Mouse (Mus musculus): ENCODE results near the gene Zfp346.

Gene Zfp346

DNA sequence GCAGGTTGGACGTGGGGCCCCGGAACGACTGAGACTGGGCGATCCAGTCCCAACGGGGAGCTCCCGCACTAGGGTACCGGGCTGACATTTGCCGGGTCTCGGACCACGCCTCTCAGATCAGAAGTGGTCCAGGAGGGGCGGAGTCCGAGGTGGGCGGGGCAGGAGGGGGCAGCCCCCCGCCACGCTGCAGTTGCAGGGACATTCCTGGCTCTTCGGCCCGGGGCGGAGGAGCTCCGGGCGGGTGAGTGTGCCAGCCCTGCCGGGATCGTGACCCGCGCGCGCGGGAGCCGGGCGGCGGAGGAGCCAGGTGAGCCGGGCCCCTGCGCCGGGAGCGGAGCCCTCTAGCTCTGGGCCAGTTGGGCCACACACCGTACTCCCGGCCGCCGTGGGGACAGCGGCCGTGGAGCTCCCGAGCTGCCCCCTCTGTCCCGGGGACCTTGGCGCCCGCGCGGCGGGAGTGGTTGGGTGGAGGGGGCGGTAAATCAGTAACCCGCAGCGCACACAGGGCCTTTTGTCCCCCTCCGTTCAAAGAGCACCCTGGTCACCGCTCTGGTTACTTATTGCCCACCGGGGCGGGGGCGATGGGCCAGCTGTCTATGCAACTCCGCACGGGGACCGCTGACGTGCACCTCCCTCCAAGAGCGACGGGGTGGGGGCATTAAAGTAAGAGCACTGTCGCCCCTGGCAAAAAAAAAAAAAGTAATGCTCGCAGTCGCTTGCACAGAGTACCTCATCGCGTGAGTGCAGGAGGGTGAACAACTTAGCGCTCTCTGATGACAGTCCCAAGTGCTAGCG, 47.7 kb downstream of the Zfp346 start, which contains the start of gene Fgfr4:
Fgfr4 (plus strand) TSS at position 20 of the 795 bp plus-strand sequence.
- peak; percentile 79 for DNase-seq (ENCODE audit: low read depth, low spot score)

DNA sequence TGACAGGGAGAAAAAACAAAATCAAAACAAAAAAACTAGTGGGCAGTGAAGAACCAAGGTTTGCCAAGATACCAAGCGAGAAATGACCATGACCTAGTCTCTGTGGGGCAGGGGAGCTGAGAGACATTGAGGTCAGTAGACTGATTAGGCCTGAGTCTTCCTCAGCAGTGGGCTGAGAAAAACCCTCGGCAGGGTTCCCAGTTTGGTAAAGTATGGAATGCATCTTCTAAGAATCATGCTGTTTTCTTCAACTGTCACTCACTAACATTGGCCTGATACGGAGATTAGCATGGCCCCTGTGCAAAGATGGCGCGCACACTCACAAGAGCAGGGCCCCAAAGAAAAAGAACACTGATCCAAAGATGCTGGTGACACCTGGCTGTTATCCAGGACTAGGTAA, 48.8 kb downstream of the Zfp346 start:
- DNase-seq (ENCODE audit: low read depth, low spot score), result no peak

DNA sequence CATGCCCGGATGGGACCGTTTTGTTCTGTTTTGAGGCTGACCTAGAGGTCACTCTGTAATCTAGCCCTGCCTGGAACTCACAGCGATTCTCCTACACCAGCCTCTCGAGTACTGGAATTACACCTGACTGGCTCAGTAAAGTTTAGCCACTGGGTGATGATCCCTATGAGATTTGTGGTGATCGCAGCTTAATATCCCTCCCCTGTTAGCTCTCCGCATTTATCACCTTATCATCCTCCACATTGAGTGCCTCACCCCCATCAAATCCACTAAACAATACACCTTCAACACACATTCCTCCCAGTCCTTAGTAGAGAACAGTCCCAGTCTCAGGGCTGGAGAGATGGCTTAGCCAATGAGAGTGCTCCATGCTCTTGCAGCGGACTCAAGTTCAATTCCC, 57.3 kb downstream of the Zfp346 start:
- DNase-seq (ENCODE audit: low read depth, low spot score), result no peak

DNA sequence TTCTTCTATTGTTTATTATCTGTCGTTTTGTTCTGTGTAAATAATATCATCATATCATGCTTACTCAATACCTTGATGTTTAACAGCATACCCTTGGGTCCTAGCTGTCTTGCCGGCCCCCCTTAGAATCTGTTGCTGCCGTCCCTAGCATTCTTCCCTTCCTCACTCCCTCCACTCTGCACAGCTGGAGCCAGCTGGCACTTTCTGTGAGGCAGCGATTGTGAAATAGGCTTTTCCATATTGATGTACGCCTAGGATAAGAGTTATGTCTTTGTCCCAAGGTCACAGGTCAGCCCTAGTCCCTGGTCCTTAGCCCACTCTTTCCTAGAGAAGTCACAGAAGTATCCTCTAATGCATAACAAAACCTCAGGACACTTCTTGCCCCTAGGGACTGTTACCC, 58.4 kb downstream of the Zfp346 start:
- no peak for DNase-seq (ENCODE audit: low read depth, low spot score)

DNA sequence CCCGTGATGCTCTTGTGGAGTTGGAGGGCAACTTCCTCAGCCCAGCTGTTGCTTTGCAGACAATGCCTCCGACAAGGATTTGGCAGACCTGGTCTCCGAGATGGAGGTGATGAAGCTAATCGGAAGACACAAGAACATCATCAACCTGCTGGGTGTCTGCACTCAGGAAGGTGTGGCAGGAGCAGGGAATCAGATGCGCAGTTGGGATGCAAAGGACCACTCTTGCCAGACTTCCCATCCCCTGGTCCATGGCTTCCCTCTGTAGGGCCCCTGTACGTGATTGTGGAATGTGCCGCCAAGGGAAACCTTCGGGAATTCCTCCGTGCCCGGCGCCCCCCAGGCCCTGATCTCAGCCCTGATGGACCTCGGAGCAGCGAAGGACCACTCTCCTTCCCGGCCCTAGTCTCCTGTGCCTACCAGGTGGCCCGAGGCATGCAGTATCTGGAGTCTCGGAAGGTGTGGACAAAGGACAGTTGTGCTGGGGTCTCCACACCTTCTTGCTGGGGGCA, 60.8 kb downstream of the Zfp346 start:
- DNase-seq (ENCODE audit: low read depth, low spot score), result no peak

DNA sequence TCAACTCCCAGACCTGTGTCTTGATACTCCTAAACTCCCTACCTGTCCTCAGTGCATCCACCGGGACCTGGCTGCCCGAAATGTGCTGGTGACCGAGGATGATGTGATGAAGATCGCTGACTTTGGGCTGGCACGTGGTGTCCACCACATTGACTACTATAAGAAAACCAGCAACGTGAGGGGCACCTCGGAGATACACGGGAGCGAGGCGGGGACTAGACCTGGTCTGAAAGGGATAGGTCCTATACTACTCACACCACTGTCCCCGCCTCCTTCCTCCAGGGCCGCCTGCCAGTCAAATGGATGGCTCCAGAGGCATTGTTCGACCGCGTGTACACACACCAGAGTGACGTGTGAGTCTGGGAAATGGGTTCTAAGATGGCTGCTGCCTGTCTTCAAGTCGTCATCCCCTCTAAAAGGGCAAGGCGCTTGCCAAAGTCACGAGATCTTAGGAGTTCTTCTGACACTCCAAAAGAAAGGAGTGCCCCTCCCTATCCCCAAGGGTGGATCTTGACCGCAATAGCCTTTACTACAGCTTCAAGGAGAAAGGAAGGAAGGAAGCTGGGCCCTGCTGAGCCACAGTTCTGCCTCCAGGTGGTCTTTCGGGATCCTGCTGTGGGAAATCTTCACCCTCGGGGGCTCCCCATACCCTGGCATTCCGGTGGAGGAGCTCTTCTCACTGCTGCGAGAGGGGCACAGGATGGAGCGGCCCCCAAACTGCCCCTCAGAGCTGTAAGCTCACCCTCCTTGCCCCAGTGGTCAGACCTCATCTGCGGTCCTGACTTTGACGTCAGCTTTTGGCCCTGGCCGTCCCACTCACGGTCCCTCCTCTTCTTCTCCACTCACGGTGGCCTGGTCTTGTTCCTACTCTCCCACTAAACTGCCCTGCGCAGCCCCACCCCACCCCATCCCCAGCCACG, 62.0 kb downstream of the Zfp346 start:
- DNase-seq (ENCODE audit: low read depth, low spot score), result peak; percentile 93

DNA sequence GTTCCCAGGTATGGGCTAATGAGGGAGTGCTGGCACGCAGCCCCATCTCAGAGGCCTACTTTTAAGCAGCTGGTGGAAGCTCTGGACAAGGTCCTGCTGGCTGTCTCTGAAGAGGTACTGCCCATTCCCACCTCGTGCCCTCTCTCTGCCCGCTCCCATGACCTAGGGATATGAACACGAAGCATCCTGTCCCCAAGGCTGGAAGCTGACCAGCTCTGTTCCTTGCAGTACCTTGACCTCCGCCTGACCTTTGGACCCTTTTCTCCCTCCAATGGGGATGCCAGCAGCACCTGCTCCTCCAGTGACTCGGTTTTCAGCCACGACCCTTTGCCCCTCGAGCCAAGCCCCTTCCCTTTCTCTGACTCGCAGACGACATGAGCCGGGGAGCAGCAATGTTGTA, 62.7 kb downstream of the Zfp346 start:
- DNase-seq (ENCODE audit: low read depth, low spot score), result no peak

DNA sequence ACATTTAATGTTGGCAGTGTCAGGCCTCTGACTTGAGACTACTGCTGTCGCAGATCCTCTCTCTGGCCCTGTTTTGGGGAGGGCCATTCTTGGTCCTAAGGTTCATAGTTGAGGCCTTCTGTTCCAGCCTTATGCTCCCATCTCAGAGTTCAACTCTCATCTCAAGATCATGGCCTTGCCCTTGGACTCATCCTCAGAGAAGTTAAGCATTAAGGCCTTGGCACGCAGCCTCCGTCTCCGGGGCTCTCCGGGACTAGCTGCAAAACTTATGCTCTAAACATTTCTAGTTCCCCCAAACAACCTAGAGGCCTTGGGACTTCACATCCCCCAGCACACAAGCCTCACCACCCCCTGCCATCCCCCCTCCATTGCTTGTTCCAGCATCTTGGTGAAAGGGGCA, 63.1 kb downstream of the Zfp346 start:
- DNase-seq (ENCODE audit: low read depth, low spot score), result no peak

DNA sequence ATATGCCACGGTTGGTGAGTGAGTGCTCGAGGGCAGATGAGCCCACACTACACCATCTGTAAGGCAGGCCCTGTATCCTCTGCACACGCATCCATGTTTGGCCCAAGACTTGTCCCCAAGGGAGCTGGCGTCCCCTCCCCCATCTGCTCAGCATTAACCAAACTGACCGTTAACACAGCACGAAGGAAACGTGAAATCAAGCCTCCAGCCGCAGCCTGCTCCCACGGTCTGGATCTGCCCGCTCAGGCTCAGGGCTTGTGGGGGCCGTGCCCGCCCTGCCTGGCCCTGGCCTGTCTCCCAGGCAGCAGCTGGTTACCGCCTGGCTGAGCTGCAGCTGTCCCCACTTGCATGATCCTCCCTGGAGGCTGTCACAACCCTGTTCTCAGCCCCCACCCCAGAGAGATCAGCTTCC, 63.9 kb downstream of the Zfp346 start:
- no peak for DNase-seq (ENCODE audit: low read depth, low spot score)

DNA sequence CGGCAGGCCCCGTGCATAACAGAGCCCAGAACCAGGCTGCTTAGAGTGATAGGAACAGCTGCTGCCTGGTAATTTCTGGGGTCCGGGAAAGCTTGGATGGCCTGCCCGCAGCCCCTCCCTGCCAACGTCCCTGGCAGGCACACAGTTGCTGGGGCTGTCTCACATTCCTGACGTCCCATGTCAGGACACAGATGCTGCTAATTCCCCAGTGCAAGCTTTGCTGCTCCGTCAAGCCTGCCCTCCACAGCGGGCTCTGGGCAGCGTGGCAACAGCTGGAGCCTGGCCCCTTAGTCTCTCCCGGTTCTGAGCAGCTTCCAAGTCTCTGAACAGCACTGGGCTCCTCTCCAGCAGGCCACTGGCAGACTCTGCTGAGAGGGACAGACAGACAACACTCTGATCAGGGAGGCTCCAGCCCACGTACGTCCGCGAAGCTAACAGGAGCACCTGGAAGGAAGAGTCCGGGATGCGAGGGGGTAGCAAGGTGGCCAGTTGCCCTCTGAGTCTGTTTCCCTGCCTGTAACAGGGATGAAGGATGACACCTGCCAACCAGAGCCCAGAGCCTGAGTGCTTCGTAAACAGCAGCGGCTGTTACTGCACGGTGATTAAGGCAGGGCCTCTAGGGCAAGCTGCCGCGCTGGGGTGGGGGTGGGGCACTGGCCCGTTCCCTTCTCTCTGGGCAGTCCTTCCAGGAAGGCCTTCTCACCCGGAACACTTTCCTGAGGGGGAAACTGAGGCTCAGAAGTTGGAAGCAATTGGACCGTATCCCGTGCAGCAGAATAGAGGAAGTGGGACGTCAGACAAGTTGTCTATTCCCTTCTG, 66.6 kb downstream of the Zfp346 start:
- DNase-seq (ENCODE audit: low read depth, low spot score), result no peak

DNA sequence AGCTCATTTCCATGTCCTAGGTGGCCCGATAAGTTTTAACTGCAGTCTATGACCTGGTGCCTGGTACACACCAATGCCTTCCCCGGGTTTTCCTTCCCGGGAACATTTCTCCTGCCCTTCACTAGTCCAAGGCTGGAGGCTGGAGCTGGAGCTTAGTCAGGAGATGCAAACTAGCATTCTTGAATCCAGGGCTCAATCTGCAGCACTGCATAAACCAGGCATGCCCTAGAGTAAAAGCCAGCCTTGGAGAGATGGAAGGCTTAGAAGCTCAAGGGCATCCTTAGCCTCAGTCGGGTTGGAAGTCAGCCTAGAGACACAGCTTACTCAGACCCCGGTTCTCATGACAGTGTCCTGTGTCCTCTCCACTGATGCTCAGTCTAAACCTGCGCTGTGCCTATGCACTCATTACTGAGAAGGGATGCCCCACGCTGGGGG, 67.2 kb downstream of the Zfp346 start:
- no peak for DNase-seq (ENCODE audit: low read depth, low spot score)

DNA sequence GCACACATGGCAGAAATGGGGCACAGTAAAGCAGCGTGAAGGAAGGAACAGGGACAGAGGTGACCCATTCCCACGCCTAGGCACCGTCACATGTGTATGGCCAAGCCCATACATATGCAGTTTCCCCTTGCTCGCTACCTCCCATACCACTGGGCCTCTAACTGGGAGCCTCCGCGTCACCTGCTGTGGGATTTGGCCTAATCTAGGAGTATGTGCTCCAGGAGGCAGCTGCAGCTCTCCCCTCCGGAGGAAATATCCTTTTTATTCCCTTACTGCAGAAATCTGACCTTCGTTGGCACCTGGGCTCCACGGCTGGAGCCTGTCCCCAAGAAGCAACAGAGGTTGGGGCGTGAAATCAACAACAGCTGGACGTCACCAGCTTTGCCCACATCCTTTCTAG, 69.2 kb downstream of the Zfp346 start:
- DNase-seq (ENCODE audit: low read depth, low spot score), result no peak

DNA sequence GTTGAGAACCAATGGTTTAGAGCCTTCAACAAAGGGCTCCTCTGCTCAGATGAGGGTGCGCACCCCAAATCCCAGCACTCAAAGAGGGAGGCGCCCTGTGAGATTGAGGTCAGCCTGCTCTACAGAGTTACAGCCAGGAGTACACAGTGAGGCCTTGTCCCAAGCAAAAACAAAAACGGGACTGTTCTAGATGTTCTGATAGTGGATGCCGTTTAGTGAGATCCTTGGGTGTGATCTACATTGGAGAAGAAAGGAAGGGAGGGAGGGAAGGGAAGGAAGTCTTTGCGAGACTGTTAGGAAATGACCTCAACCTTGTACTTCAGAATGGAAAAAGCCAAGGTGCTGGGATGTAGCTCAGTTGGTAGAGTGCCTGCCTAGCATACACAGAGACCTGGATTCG, 71.2 kb downstream of the Zfp346 start:
- no peak for DNase-seq (ENCODE audit: low read depth, low spot score)

DNA sequence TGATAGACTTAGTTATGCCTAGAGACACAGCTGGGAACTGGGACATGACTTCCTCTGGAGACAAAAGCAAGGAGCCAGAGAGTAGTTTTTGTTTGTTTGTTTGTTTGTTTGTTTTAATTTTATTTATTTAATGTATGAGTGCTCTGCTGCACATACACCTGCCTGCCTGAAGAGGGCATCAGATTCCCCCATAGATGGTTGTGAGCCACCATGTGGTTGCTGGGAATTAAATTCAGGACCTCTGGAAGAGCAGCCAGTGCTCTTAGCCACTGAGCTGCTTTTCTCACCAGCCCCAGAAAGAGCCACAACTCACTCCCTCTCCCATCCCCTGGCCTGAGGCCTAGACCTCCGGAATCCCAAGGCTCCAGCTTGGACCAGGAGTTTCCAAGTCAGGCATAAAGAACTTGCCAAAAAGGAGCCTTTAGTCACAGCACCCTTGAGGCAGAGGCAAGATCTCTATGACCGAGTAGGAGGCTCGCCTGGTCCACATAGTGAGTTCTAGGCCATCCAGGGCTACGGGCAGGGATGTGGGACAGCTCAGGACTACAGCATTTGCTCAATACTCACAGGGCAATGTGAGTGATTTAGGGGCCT, 72.9 kb downstream of the Zfp346 start:
- peak; percentile 74 for DNase-seq (ENCODE audit: low read depth, low spot score)

DNA sequence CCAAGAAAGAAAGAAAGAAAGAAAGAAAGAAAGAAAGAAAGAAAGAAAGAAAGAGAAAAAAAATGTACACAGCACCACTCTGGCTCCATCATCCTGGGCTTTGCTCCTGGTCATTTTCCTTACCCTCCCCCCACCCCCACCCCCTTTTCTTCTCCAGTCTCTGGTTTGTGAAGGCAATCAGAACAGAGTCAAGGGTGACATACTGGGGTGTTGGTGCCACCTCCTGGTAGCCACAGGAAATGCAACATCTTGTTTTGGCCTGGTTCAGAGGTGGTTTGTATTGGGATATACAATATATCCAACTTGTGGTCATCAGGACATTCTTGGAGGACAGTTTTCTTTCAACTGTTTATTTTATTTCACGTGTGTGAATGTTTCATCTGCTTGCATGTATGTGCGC, 73.4 kb downstream of the Zfp346 start:
- DNase-seq (ENCODE audit: low read depth, low spot score), result peak; percentile 90

DNA sequence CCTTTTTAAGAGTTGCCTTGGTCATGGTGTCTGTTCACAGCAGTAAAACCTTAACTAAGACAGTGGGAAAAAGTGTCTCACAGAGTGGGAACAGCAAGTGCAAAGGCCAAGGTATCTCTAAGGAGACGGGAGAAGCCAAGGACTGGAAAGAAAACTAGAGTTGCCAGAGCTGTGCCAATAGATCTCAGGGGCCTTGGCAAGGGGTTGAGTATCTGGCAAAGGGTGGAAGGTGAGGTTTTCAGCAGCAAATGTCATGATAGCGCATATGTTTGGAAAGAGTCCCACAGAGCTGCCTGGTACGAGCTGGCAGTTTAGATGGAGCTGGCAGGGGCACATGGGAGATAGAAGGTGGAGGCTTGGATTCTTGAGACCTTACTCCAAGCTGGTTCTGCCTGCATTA, 74.5 kb downstream of the Zfp346 start:
- no peak for DNase-seq (ENCODE audit: low read depth, low spot score)

DNA sequence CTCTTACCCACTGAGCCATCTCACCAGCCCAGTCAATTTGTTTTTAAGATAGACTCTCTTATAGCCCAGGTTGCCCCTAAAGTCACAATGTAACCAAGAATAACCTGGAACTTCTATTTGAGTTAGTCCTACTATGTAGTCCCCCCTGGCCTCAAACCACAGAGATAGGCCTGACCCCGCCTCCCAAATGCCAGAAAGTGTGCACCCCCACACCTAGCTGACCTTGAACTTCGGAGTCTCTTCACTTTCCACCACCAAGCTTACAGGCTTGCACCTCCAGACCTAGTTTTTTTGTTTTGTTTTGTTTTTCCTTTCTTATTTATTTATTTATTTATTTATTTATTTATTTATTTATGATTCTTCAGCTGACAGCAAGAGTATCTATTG, 76.7 kb downstream of the Zfp346 start:
- peak; percentile 55 for DNase-seq (ENCODE audit: low read depth, low spot score)

DNA sequence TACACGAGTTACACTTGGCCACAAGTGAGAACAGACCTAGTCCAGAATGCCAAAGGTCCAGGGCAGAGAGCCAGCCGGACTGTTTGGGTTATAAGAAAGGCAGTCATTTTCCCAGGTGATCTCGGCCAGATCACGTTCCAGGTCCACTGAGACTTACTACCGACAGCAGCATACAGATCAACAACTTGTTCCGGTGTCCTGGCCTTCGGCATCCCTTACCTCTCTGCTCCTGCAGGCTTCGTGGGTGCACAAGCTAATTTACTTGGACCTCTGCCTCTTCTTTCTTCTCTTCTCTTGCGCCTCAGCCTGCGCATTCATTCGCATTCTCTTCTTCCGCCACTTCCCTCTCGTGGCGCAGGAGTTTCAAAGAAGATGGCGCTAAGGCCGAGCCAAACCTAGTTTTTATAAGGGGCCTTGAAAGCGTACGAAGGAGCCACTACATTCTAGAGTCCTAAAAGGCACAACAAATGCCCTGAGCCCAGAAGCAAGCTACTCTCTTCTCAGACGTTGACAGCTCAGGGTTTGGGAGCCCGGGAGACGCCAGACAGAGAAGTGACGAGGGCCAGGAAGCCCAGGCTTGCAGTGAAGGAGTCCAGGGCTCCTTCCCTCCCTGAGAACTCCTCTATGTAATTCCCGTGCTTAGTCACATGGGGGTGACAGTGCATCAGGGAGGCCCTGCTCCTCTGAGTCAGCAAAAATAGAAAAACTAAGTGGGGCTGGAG, 77.2 kb downstream of the Zfp346 start:
- DNase-seq (ENCODE audit: low read depth, low spot score), result peak; percentile 96

DNA sequence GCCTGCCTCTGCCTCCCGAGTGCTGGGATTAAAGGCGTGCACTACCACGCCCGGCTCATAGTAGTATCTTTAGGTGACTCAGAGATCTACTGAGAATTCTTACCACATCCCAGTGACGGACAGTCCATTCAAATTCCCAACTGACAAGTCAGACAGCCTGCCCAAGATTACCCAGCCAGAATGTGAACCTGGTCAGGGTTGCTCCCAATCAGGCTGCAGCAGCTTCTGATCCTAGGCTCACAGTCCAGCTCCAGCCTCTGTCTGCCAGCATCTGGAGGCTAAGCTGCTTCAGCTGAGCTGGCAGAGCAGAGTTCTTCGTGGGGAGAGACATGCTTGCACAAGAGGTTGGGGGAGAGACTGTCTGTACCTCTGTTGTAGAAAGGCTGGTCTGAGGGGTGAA, 78.3 kb downstream of the Zfp346 start:
- no peak for DNase-seq (ENCODE audit: low read depth, low spot score)
